Mouse (Mus musculus) adrenal gland, postnatal 14 days (tissue): Measurements from ENCODE around the gene Gm765. TPM values are rescaled to one million over a fixed set of nuclear protein-coding genes. Genes with fewer than 3 reads are reported as not detected.
A peak's percentile ranks its signal among the peaks of the same experiment; 100 is the strongest.

Source experiments
- DNase-seq: peaks from one replicate; pipeline ENCODE4 v3.0.0; 2021; ENCODE audit warnings: mixed read lengths
- long read RNA-seq, 2 experiments: library from polyadenylated mRNA; stranded (forward); transcript quantifications; one replicate each; pipeline ENCODE4 v2.0.0; 2021
- total RNA-seq: library from RNA; stranded (reverse); gene quantifications from 2 replicates; pipeline ENCODE4 v1.2.3, GENCODE M21; 2021

Gm765 gene
- total RNA-seq = 0.15 TPM in 1 of 2 replicates, not detected in the other
- long read RNA-seq, experiment 1 = 0 reads
- long read RNA-seq, experiment 2 = 0 reads

GRCm38 (mm10) chr6:98342654-98343053 lies at the start of gene Gm765:
Gm765 (minus strand) TSS chr6:98342754.
- DNase-seq = no peak

GRCm38 (mm10) chr6:98385487-98385886 lies 42.9 kb upstream of the Gm765 start:
- no peak for DNase-seq

GRCm38 (mm10) chr6:98384431-98384830 lies 41.9 kb upstream of the Gm765 start:
- no peak for DNase-seq

- DNase-seq = peak; percentile 7
These were observed 40.9 kb upstream of the Gm765 start for GRCm38 (mm10) chr6:98383411-98383810.

GRCm38 (mm10) chr6:98366199-98366598 lies 23.6 kb upstream of the Gm765 start:
- no peak for DNase-seq

GRCm38 (mm10) chr6:98355271-98355670 lies 12.7 kb upstream of the Gm765 start:
- DNase-seq = no peak

GRCm38 (mm10) chr6:98353285-98353684 lies 10.7 kb upstream of the Gm765 start:
- no peak for DNase-seq

- DNase-seq = no peak
These were observed 9.8 kb downstream of the Gm765 start for GRCm38 (mm10) chr6:98332714-98333113.

GRCm38 (mm10) chr6:98311659-98312058 lies 30.9 kb downstream of the Gm765 start:
- DNase-seq = no peak

- peak; percentile 7 for DNase-seq
These were observed 34.9 kb downstream of the Gm765 start for GRCm38 (mm10) chr6:98307647-98308046.

- DNase-seq = no peak
These were observed 35.4 kb downstream of the Gm765 start for GRCm38 (mm10) chr6:98307159-98307558.

- DNase-seq = no peak
These were observed 50.5 kb downstream of the Gm765 start for GRCm38 (mm10) chr6:98292064-98292463.

- no peak for DNase-seq
These were observed 54.2 kb downstream of the Gm765 start for GRCm38 (mm10) chr6:98288316-98288715.

GRCm38 (mm10) chr6:98287521-98287920 lies 55.0 kb downstream of the Gm765 start:
- DNase-seq = no peak

GRCm38 (mm10) chr6:98285190-98285589 lies 57.4 kb downstream of the Gm765 start:
- DNase-seq = no peak

GRCm38 (mm10) chr6:98282791-98283190 lies 59.8 kb downstream of the Gm765 start:
- no peak for DNase-seq

GRCm38 (mm10) chr6:98271553-98271952 lies 71.0 kb downstream of the Gm765 start:
- peak; percentile 71 for DNase-seq

- no peak for DNase-seq
These were observed 79.6 kb downstream of the Gm765 start for GRCm38 (mm10) chr6:98262961-98263360.

- DNase-seq = no peak
These were observed 83.5 kb downstream of the Gm765 start for GRCm38 (mm10) chr6:98259016-98259415.

- DNase-seq = no peak
These were observed 96.1 kb downstream of the Gm765 start for GRCm38 (mm10) chr6:98246449-98246848.

- DNase-seq = no peak
These were observed 99.4 kb downstream of the Gm765 start for GRCm38 (mm10) chr6:98243186-98243585.

- DNase-seq = no peak
These were observed 101.8 kb downstream of the Gm765 start for GRCm38 (mm10) chr6:98240561-98241272.

GRCm38 (mm10) chr6:98234097-98234496 lies 108.5 kb downstream of the Gm765 start:
- no peak for DNase-seq

- DNase-seq = no peak
These were observed 118.6 kb downstream of the Gm765 start for GRCm38 (mm10) chr6:98223923-98224322.
